Mouse (Mus musculus) limb, embryonic 11.5 days (tissue): Measurements from ENCODE around the gene Cd38. TPM values are rescaled to one million over a fixed set of nuclear protein-coding genes. Genes with fewer than 3 reads are reported as not detected.

Experiments used
- ATAC-seq: fragments of 200-750 bp; cut with Nextera tagmentation; 2 replicates; pipeline ENCODE4 v1.8.0; 2017; ENCODE audit warnings: low read depth; ENCODE audit not compliant: insufficient number of reproducible peaks, low FRiP score, low TSS enrichment
- DNase-seq: peaks from one replicate; pipeline ENCODE4 v3.0.0-alpha.2; 2015; ENCODE audit warnings: low spot score
- H3K27ac ChIP-seq: fragments of 300-500 bp; sonication (generic); replicated peaks from 2 replicates; pipeline ENCODE4 v1.5.1; 2014; ENCODE audit warnings: low read depth, mild to moderate bottlenecking, low read length
- H3K27me3 ChIP-seq: fragments of 300-500 bp; sonication (generic); 2 replicates; pipeline ENCODE4 v1.6.1; 2014; ENCODE audit warnings: mild to moderate bottlenecking, low read length, mixed read lengths; ENCODE audit not compliant: control insufficient read depth, insufficient read depth
- H3K36me3 ChIP-seq: fragments of 300-500 bp; sonication (generic); 2 replicates; pipeline ENCODE4 v1.6.1; 2014; ENCODE audit warnings: mild to moderate bottlenecking, low read length, moderate library complexity, mixed read lengths; ENCODE audit not compliant: control insufficient read depth, insufficient read depth
- H3K4me1 ChIP-seq: fragments of 300-500 bp; sonication (generic); 2 replicates; pipeline ENCODE4 v1.6.1; 2014; ENCODE audit warnings: low read length, mixed read lengths; ENCODE audit not compliant: control insufficient read depth, insufficient read depth
- H3K4me2 ChIP-seq: fragments of 300-500 bp; sonication (generic); 2 replicates; pipeline ENCODE4 v1.6.1; 2014; ENCODE audit warnings: low read depth, mild to moderate bottlenecking, moderate library complexity; ENCODE audit not compliant: severe bottlenecking
- H3K4me3 ChIP-seq: fragments of 300-500 bp; sonication (generic); 2 replicates; pipeline ENCODE4 v1.5.1; 2014; ENCODE audit warnings: low read depth, low read length
- H3K9ac ChIP-seq: fragments of 300-500 bp; sonication (generic); 2 replicates; pipeline ENCODE4 v1.6.1; 2014; ENCODE audit warnings: mild to moderate bottlenecking, low read length
- H3K9me3 ChIP-seq: fragments of 300-500 bp; sonication (generic); 2 replicates; pipeline ENCODE4 v1.6.1; 2016; ENCODE audit warnings: low read length; ENCODE audit not compliant: control insufficient read depth
- WGBS: fragments of 180-500 bp; shearing (Covaris S2); extraction: QIAGEN DNeasy Blood & Tissue Kit; methylation state at CpG from one replicate; pipeline ENCODE4 v1.1.7; 2014; 5-methylcytosine and 5-hydroxymethylcytosine counted together
- polyA plus RNA-seq: library from polyadenylated mRNA; unstranded; fragments of >200 nt; fragmentation: Nextera tagmentation; extraction: Ambion mirVana; gene quantifications from 2 replicates; pipeline ENCODE4 v1.2.1, GENCODE M21; 2014

The Cd38 gene
- polyA plus RNA-seq, 1 experiment from 2014 or later, result 13.8 TPM

- H3K27ac ChIP-seq, result no peak overlapping the region
- DNase-seq, result no peak
- H3K36me3 ChIP-seq, result no peaks in the 10 kb centered on the region
- H3K27me3 ChIP-seq, result no peaks in the 10 kb centered on the region
- H3K4me1 ChIP-seq, result no peaks in the 10 kb centered on the region
- ATAC-seq, result no peak
- H3K9me3 ChIP-seq, result no peaks in the 10 kb centered on the region; the same call in 1 of the 2 replicates
- H3K4me2 ChIP-seq, result no peak overlapping the region
- H3K9ac ChIP-seq, result no peak overlapping the region
- no peak overlapping the region for H3K4me3 ChIP-seq
Observed at GRCm38 (mm10) chr5:43847555-43847954, 20.8 kb upstream of the Cd38 start.

GRCm38 (mm10) chr5:43848275-43848674, 20.1 kb upstream of the Cd38 start:
- Histone ChIP-seq H3K9ac (no peak overlapping the region), H3K4me1 (no peaks in the 10 kb centered on the region), H3K9me3 (no peaks in the 10 kb centered on the region; the same call in 1 of the 2 replicates), H3K27ac (no peak overlapping the region), H3K4me3 (no peak overlapping the region), H3K36me3 (no peaks in the 10 kb centered on the region), H3K4me2 (no peak overlapping the region), H3K27me3 (no peaks in the 10 kb centered on the region)
- ATAC-seq (no peak), DNase-seq (no peak)
- 87% methylated on average over 3 of the region's 3 CpGs for WGBS

DNA sequence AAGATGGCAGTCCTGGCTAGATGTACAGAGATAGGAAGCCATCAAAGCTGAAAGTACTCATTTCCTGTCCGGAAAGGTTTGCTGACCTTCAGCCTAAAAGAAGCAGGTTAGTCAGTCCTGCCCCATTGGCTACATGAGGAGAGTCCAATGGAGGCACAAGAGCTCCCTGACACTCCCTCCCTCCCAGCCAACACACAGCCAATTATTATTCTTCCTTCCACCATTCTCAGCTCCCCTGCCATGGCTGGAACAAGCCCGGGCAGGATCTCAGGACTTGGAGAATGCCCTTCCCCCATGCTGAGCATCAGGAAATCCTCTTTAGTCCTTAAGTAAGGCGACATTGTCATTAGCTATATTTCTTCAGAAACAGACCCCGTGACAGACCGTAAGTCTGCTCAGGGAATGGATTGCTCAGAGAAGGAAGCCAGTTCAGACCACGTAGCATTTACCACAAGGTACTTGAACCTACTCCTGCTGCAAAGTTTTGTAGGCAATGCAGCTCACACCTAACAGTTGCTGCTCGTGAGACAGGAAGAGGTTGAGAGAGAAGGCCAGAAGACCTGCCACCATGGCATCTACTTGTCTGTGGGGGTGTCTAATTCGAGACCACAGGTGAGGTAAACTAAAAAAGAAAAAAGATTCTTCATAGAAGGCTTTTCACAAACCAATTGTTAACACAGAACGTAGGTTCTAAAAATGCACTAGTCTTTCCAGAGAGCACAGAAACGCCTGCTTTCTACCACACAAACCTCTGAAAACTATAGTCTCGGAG, 15.1 kb upstream of the Cd38 start:
- Histone ChIP-seq H3K27me3 (no peaks in the 10 kb centered on the region), H3K4me3 (no peak overlapping the region), H3K9me3 (no peaks in the 10 kb centered on the region), H3K4me1 (no peaks in the 10 kb centered on the region), H3K4me2 (no peak overlapping the region), H3K27ac (no peak overlapping the region), H3K9ac (no peak overlapping the region), H3K36me3 (no peaks in the 10 kb centered on the region)
- ATAC-seq (no peak), DNase-seq (no peak)
- 77% methylated on average over 11 of the region's 11 CpGs for WGBS

- Histone ChIP-seq H3K27ac (no peak overlapping the region), H3K9me3 (no peaks in the 10 kb centered on the region), H3K4me3 (no peak overlapping the region), H3K4me1 (no peaks in the 10 kb centered on the region), H3K27me3 (no peaks in the 10 kb centered on the region), H3K36me3 (no peaks in the 10 kb centered on the region), H3K9ac (no peak overlapping the region), H3K4me2 (no peak overlapping the region)
- no peak for ATAC-seq
- DNase-seq, result no peak
- 87% methylated on average over 7 of the region's 7 CpGs for WGBS
Observed at GRCm38 (mm10) chr5:43853868-43854488, 14.4 kb upstream of the Cd38 start.

GRCm38 (mm10) chr5:43855769-43856168, 12.6 kb upstream of the Cd38 start:
- Histone ChIP-seq H3K4me1 (no peaks in the 10 kb centered on the region), H3K27ac (no peak overlapping the region), H3K27me3 (no peaks in the 10 kb centered on the region), H3K4me2 (no peak overlapping the region), H3K4me3 (no peak overlapping the region), H3K9ac (no peak overlapping the region), H3K9me3 (no peaks in the 10 kb centered on the region), H3K36me3 (no peaks in the 10 kb centered on the region)
- WGBS, result 82% methylated on average over 2 of the region's 2 CpGs
- ATAC-seq, result no peak
- no peak for DNase-seq

DNA sequence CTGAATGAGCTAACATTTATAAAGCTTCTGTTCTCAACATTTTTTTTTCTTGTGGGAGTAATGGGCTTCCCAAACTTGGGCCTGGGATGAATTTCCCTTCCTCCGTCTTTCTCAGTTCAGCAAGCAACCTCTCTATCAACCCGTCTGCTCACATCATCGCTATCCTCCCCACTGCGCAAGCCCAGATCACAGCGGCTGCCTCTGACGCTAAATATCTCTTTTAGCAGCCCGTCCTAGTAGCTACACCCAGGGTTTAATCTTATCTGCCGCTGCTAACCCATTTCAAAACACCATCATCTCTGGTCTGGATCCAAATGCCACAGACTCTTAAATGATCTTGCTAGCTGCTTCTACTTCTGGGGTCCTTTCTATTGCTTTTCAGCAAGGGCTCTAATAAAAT, 8.7 kb upstream of the Cd38 start:
- Histone ChIP-seq H3K27ac (no peak overlapping the region), H3K4me1 (no peaks in the 10 kb centered on the region), H3K27me3 (no peaks in the 10 kb centered on the region), H3K4me3 (no peak overlapping the region), H3K9me3 (no peaks in the 10 kb centered on the region), H3K36me3 (no peaks in the 10 kb centered on the region), H3K4me2 (no peak overlapping the region), H3K9ac (no peak overlapping the region)
- 90% methylated on average over 8 of the region's 8 CpGs for WGBS
- ATAC-seq (no peak), DNase-seq (no peak)

GRCm38 (mm10) chr5:43860096-43860495, 8.3 kb upstream of the Cd38 start:
- no peak for ATAC-seq
- Histone ChIP-seq H3K9me3 (no peaks in the 10 kb centered on the region), H3K36me3 (no peaks in the 10 kb centered on the region), H3K9ac (no peak overlapping the region), H3K27me3 (no peaks in the 10 kb centered on the region), H3K4me3 (no peak overlapping the region), H3K4me1 (no peaks in the 10 kb centered on the region), H3K4me2 (no peak overlapping the region), H3K27ac (no peak overlapping the region)
- WGBS, result 88% methylated on average over 5 of the region's 5 CpGs
- no peak for DNase-seq

DNA sequence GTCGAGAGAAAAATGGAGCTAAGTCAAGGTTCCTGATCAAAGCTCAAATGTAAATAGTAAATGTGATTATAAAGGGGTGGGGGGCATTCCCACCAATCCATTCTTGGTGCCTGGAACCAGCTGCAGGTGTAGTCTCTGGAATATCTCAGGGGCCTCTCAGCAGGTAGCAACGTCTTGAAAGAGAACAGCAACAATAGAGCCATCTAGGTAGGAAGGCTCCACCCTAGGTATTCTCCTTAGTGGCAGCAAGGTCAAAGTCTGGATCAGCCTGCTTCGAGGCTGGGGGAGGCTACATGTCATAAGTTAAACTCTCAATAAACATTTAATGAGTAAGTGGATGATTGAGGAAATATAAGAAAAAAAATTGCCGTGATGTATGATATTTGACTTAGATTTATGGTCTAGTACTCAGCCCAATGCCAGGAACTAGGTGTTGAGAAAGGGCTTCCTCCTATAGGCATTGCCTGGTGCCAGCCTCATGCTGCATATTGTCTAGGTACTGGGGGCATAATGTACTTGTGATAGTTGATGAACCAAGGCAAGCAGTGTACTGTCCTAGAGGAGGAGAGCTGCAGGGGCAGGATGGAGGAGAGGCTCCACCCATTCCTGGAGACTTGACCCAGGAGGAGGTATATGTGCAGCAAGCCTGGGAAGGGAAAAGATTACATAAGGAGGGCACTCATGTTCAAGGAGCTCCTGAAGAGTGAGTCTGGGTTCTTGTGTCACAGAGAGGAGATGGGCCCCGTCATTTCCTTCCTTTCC, 7.5 kb upstream of the Cd38 start:
- H3K9me3 ChIP-seq, result no peaks in the 10 kb centered on the region
- 74% methylated on average over 5 of the region's 5 CpGs for WGBS
- H3K27ac ChIP-seq, result no peak overlapping the region
- no peaks in the 10 kb centered on the region for H3K36me3 ChIP-seq
- H3K27me3 ChIP-seq, result no peaks in the 10 kb centered on the region
- ATAC-seq (no peak), DNase-seq (no peak)
- no peak overlapping the region for H3K4me3 ChIP-seq
- no peaks in the 10 kb centered on the region for H3K4me1 ChIP-seq
- H3K4me2 ChIP-seq, result no peak overlapping the region
- no peak overlapping the region for H3K9ac ChIP-seq
